Mouse (Mus musculus) left cerebral cortex, postnatal 14 days (tissue): Measurements from ENCODE around the gene Tmed3. TPM values are rescaled to one million over a fixed set of nuclear protein-coding genes. Genes with fewer than 3 reads are reported as not detected.

ENCODE experiments used
- DNase-seq, 2 experiments: peaks; one replicate each; pipeline ENCODE4 v3.0.0; 2021 to 2022; ENCODE audit warnings: low spot score in 2 of 2, mixed read lengths in 1 of 2
- intact Hi-C: fragments of 180-260 bp; cut with DNase I; formaldehyde crosslinking; loops from one replicate; pipeline ENCODE4 v1.15.1; 2025
- long read RNA-seq, 2 experiments: library from polyadenylated mRNA; stranded (forward); transcript quantifications; one replicate each; pipeline ENCODE4 v2.0.0; 2021
- total RNA-seq, 2 experiments: library from RNA; stranded (reverse); gene quantifications; 2 replicates each; pipeline ENCODE4 v1.2.3; 2021

Gene Tmed3
- 10 to 100 TPM; 27.3 to 28.8 TPM for total RNA-seq
- long read RNA-seq, experiment 1, transcript Tmed3-201 (3 exons, 1,346 nt): major isoform, 40 of 45 reads
- long read RNA-seq, experiment 1, partial matches to known transcripts: 1 of 45 reads
- long read RNA-seq, experiment 1, other reads (novel, unspliced or antisense): 4 of 45 reads
- long read RNA-seq, experiment 2, transcript Tmed3-201 (3 exons, 1,346 nt): major isoform, 26 of 27 reads
- long read RNA-seq, experiment 2, partial matches to known transcripts: 1 of 27 reads
- long read RNA-seq, experiment 2, other reads (novel, unspliced or antisense): 0 of 27 reads

DNA sequence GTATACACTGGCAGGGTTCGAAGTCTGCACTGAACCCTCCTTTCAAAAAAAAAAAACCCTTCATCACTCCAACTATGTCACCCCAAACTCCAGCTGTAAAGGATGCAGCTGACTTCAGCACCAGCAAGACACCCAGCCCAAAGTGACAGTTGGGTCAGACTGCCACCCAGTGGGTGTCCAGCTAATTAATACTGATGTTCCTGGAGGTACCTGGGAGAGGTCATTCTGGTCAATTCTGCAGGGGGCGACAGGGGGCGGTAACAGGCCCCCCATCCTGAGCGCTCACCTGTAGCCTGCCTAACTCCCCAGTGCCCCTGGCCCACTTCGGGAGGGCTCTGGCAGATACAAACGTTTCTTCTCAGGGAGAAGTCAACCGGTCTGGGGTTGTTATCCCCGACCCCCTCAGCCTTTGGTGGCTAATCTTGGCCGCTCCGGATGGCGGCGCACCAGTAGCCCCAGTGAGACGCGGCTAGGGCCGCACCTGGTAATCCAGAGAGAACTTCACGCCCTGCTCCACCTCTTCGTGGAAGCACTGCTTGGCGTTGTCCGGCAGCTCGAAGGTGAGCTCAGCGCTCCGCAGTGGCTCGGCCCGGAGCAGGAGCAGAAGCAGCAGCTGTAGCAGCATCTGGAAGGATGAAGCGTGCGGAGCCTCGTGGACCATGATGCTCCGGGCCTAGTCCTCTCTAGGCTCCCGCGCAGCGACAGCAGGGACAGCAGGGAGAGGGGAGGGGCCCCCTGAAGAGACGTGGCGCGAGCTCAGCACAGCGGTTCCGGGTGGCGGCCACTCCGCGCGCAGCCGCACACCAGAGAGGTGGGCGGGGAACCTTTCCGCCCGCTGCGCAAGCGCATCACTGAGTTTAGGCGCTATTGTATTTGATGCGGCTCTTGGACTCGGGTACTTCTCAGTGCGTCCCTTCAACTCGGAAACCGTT, at the start of gene Tmed3:
Tmed3 (minus strand) TSS at position 804 of the 932 bp plus-strand sequence.
- DNase-seq: peak; percentile 93 to 94
- intact Hi-C loops: loop anchor here (2.0 to 10.0 kb wide), 2 partner anchors 88 to 270 kb away; no protein-coding TSS in a partner anchor

- intact Hi-C loops: no loop called here
Observed at GRCm38 (mm10) chr9:89740041-89740440, 35.2 kb upstream of the Tmed3 start.

DNA sequence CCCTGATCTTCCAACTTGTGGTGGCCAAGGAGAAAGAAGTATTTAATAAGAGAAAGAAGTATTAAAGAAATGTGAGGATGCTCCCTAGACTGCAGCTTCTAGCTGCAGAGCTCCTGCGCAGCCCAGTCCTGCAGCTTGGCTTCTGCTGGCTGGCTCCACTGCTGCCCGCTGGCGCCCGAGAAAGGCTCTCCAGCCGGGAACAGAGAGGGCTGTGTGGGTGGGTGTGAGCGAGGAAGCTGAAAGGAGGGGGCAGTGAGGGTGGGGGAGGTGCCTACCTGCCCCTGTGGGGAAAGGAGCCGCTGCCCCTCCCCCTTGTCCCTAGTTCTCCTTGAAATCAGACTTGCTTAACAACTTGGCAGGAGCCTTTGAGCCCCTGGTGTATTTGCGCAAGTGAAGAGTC, 33.4 kb upstream of the Tmed3 start, which contains the start of gene Ankrd34c:
Ankrd34c (minus strand) TSS at position 181 of the 400 bp plus-strand sequence.
- intact Hi-C loops: loop anchor here (5.0 kb wide), 1 partner anchor 54 kb away; no protein-coding TSS in a partner anchor
- peak; percentile 41 to 42 for DNase-seq

More at GRCm38 (mm10) chr9:89740041-89740440, 35.2 kb upstream of the Tmed3 start:
- no peak for DNase-seq

GRCm38 (mm10) chr9:89737888-89738287, 33.0 kb upstream of the Tmed3 start:
- DNase-seq: no peak
- intact Hi-C loops: loop anchor here (5.0 kb wide), 1 partner anchor 54 kb away; no protein-coding TSS in a partner anchor

GRCm38 (mm10) chr9:89736932-89737705, 32.3 kb upstream of the Tmed3 start:
- peak; percentile 20 to 55 for DNase-seq
- intact Hi-C loops: loop anchor here (5.0 kb wide), 1 partner anchor 55 kb away; no protein-coding TSS in a partner anchor

DNA sequence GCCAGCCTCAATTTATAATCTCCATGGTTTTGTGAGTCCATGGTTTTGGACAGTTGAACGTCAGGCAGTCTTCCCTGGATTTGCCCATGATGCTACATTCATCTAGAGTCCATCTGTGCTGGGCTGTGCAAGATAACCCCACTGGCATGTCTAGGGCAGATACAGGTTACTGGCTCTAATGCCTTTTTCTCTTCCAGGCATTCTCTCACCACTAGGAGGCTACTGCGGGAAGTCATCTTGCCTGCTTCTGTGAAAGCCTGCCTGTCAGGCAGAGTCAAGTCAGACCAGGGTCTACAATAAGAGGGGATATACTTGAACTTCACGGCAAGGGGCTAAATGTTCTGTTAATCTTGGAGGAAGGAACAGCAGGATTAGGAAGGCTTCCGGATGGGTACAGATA, 2.0 kb upstream of the Tmed3 start:
- intact Hi-C loops: loop anchor here (10.0 kb wide), 1 partner anchor 268 kb away; no protein-coding TSS in a partner anchor
- DNase-seq: peak; percentile 16 to 17

GRCm38 (mm10) chr9:89705197-89705533, 297 bp upstream of the Tmed3 start:
- intact Hi-C loops: loop anchor here (2.0 to 10.0 kb wide), 2 partner anchors 88 to 270 kb away; no protein-coding TSS in a partner anchor

GRCm38 (mm10) chr9:89700910-89701457, 3.9 kb downstream of the Tmed3 start:
- intact Hi-C loops: loop anchor here (10.0 kb wide), 1 partner anchor 274 kb away; no protein-coding TSS in a partner anchor
- no peak for DNase-seq

More at GRCm38 (mm10) chr9:89705197-89705533, 297 bp upstream of the Tmed3 start:
- no peak for DNase-seq

GRCm38 (mm10) chr9:89695143-89695542, 9.7 kb downstream of the Tmed3 start:
- intact Hi-C loops: no loop called here
- no peak for DNase-seq

- intact Hi-C loops: no loop called here
Observed at GRCm38 (mm10) chr9:89693670-89694069, 11.2 kb downstream of the Tmed3 start.

GRCm38 (mm10) chr9:89689179-89689578, 15.7 kb downstream of the Tmed3 start:
- no peak for DNase-seq
- intact Hi-C loops: no loop called here

More at GRCm38 (mm10) chr9:89693670-89694069, 11.2 kb downstream of the Tmed3 start:
- DNase-seq: no peak

DNA sequence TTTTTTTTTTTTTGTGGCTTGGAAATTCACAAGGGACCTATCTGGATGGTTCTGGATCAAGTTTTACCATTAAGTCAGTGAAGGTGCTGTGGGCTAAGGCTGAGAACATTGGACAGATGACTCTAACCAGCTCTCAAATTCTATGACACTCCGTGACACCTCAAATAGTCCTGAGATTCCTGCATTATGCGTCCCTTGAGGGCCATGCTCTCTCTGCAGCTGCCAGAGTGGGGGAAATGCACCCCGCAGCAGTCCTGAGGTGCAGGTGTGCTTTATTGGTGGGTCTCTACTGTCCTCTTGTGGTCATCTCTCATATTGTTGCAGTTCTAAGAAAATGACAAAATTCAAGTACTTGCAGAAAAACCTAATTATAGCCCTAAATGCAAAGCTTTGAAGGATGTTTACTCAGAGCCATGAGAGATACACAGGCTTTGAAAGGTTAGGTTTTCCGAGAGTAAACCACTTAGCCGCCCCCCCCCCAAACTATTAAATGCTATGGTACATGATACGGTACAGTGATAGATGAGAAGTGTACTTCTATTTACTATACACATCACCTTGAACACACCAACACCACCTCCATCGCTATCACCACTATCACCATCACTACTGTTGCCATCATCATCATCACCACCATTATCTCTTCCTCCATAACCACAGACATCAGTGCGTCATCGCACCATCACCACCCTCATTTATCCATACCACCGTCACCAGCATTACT, 17.2 kb downstream of the Tmed3 start:
- intact Hi-C loops: no loop called here
- DNase-seq: peak; percentile 31 to 72

DNA sequence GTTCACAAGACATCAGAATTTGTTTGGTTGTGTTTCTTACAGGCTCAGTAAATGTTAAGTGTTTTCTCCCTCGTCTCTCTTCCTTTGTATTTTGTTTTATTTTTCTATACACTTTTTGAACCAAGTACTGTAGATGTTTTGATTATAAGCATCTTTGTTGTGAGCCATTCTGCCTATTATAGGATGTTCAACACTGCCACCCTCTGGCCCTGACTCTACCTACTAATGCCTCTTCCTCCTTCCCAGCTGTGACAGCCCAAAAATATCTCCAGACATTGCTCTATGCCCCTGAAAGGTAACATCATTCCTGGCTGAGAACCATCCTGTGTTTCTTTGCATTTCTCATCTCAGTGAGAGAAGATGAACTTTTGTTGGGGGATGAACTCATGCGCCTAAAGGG, 18.6 kb downstream of the Tmed3 start:
- intact Hi-C loops: no loop called here
- no peak for DNase-seq

GRCm38 (mm10) chr9:89678974-89679373, 25.9 kb downstream of the Tmed3 start:
- intact Hi-C loops: loop anchor here (10.0 kb wide), 1 partner anchor 304 kb away; no protein-coding TSS in a partner anchor
- DNase-seq: peak in 1 of 2 experiments; percentile 24

DNA sequence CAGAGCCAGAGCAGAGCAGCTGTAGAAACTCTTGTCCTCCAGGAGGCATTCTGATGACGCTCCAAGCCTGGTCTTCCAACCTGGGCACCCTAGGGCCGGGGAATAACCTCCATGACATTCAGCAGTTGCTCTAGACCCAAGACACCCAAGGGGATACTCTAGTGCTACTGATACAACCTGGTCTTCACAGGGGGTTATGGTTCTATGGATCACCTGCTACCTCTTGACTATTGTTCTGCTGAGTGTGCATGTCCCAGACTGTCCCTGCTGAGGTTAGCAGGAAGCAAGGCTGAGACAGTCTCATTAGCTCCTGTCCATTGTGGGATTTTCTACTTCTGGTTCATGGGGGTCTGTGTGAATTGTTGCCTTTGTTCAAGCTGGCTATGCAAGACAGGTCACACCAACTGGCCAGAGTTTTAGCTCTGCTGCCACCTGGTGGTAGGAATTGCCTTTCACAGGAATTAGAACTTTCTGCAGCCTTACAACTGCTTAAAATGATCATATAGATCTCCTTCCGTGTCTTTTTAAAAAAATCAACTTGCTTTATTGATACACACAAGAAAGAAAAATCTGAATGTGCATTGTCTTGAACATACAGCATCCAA, 30.8 kb downstream of the Tmed3 start:
- peak; percentile 73 to 89 for DNase-seq
- intact Hi-C loops: loop anchor here (2.0 to 10.0 kb wide), 3 partner anchors 212 to 447 kb away; no protein-coding TSS in a partner anchor

DNA sequence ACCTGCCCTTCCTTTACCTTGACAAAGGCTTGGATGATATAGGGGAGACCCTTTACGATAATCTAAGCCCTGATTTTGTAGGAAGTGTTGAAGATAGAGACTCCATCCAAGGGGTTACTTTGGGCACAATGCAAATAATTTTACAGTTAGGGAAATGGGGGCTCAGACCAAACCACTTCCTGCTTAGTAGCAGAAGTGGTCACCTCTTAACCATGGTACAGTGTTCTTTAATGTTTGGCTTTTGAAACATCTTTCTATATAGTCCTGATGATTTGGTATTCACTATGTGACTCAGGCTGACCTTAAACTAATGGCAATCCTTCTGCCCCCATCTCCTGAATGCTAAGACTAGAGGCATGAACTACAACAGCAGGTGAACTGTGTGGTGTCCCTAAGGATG, 31.5 kb downstream of the Tmed3 start:
- intact Hi-C loops: loop anchor here (5.0 to 10.0 kb wide), 2 partner anchors 211 to 299 kb away; no protein-coding TSS in a partner anchor
- no peak for DNase-seq

- intact Hi-C loops: loop anchor here (5.0 to 10.0 kb wide), 2 partner anchors 208 to 295 kb away; no protein-coding TSS in a partner anchor
- peak; percentile 55 to 78 for DNase-seq
Observed at GRCm38 (mm10) chr9:89669878-89670277, 35.0 kb downstream of the Tmed3 start.
